Mouse (Mus musculus): ENCODE measurements around the gene Gss. TPM values are rescaled to one million over a fixed set of nuclear protein-coding genes. Genes with fewer than 3 reads are reported as not detected.

Gss gene
- polyA plus RNA-seq, 1 experiment from 2014 or later = 22.0 TPM

GRCm38 (mm10) chr2:155537761-155538462 is 54.7 kb downstream of the Gss start:
- TF ChIP-seq CTCF (IDR thresholded peaks at IDR 0.05; ENCODE audit: low read depth) = no peak
- no peak for ATAC-seq (ENCODE audit: insufficient read depth)
- no peak for DNase-seq
- no peak overlapping the region for H3K9ac ChIP-seq
- no peaks in the 10 kb centered on the region for H3K4me1 ChIP-seq (ENCODE audit: insufficient read depth)
- no peak overlapping the region for H3K4me3 ChIP-seq (ENCODE audit: low read depth, low read length)
- WGBS = 64% methylated on average over 5 of the region's 5 CpGs
- no peaks in the 10 kb centered on the region for H3K36me3 ChIP-seq (ENCODE audit: insufficient read depth)
- H3K27ac ChIP-seq (ENCODE audit: low read depth) = no peak overlapping the region
- no peak overlapping the region for H3K4me2 ChIP-seq
- no peaks in the 10 kb centered on the region for H3K9me3 ChIP-seq (ENCODE audit: low read depth, low read length)
- no peaks in the 10 kb centered on the region for H3K27me3 ChIP-seq (ENCODE audit: insufficient read depth, low read length)

DNA sequence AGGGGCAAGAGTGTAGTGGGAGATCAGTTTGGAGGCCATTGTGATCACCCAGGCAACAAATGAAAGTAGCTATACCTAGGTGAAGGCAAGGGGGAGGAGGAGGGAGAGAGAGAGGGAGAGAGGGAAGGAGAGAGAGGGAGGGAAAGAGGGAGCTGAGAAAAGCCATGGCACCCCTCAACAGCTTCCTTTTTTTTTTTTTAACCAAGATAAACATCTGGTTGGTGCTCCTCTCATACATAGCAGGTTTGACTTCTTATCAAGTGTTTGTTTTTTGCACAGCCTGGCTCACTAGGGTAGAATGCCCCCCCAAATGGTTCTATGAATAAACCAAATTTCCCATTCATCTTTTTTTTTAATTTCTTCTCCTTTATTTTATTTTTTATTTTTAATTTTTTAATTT is 56.3 kb downstream of the Gss start:
- no peak for ATAC-seq (ENCODE audit: insufficient read depth)
- no peaks in the 10 kb centered on the region for H3K9me3 ChIP-seq (ENCODE audit: low read depth, low read length)
- DNase-seq = no peak
- H3K9ac ChIP-seq = no peak overlapping the region
- no peak overlapping the region for H3K27ac ChIP-seq (ENCODE audit: low read depth)
- H3K4me3 ChIP-seq (ENCODE audit: low read depth, low read length) = no peak overlapping the region
- no peak overlapping the region for H3K4me2 ChIP-seq
- TF ChIP-seq CTCF (IDR thresholded peaks at IDR 0.05; ENCODE audit: low read depth) = no peak
- H3K4me1 ChIP-seq (ENCODE audit: insufficient read depth) = no peaks in the 10 kb centered on the region
- no peaks in the 10 kb centered on the region for H3K27me3 ChIP-seq (ENCODE audit: insufficient read depth, low read length)
- no peaks in the 10 kb centered on the region for H3K36me3 ChIP-seq (ENCODE audit: insufficient read depth)

DNA sequence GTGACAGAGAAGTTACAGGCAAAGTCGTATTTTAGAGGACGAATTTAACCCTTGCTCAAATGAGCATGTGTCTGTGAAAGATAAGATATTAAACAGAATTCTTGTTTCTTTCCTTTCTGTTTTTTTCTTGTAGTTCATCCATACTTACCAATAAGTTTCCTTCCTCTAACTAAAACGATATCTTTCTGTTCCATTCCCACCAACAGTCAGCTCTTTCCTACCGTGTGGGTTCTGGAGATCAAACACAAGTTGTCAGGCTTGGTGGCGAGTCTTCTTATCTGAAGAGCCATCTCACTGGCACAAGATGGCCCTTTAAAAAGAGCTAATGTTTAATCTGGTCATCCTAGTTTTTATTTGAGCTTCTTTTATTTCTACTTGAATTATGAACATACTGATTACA is 65.2 kb downstream of the Gss start:
- no peak for TF ChIP-seq CTCF (IDR thresholded peaks at IDR 0.05; ENCODE audit: low read depth)
- H3K4me2 ChIP-seq = no peak overlapping the region
- no peak for DNase-seq
- 44% methylated on average over 5 of the region's 5 CpGs for WGBS
- no peaks in the 10 kb centered on the region for H3K36me3 ChIP-seq (ENCODE audit: insufficient read depth)
- H3K9me3 ChIP-seq (ENCODE audit: low read depth, low read length) = no peaks in the 10 kb centered on the region
- ATAC-seq (ENCODE audit: insufficient read depth) = no peak
- no peak overlapping the region for H3K9ac ChIP-seq
- H3K27ac ChIP-seq (ENCODE audit: low read depth) = no peak overlapping the region
- H3K4me3 ChIP-seq (ENCODE audit: low read depth, low read length) = no peak overlapping the region
- no peaks in the 10 kb centered on the region for H3K4me1 ChIP-seq (ENCODE audit: insufficient read depth)
- no peaks in the 10 kb centered on the region for H3K27me3 ChIP-seq (ENCODE audit: insufficient read depth, low read length)

DNA sequence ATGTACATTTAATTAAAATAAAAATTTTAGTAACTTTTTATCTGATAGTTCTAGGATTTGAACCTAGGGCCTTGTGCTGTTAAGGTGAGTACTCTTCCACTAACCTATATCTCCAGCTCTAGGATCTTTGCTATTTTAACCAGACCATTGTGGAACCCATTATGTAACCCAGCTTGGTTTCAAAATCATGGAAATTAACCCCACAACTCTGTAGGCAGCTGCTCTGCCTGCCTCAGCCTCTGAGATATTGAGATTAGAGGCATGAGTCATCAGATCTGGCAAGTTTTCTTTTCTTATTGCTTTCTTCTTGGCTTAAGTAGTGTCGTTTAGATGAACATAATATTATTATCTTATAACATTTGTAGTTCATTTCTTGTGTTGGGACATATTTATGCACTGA is 68.2 kb downstream of the Gss start:
- Histone ChIP-seq H3K27me3 (ENCODE audit: insufficient read depth, low read length) (no peaks in the 10 kb centered on the region), H3K36me3 (ENCODE audit: insufficient read depth) (no peaks in the 10 kb centered on the region), H3K4me3 (ENCODE audit: low read depth, low read length) (no peak overlapping the region), H3K4me2 (no peak overlapping the region), H3K4me1 (ENCODE audit: insufficient read depth) (no peaks in the 10 kb centered on the region), H3K9me3 (ENCODE audit: low read depth, low read length) (no peaks in the 10 kb centered on the region), H3K27ac (ENCODE audit: low read depth) (no peak overlapping the region), H3K9ac (no peak overlapping the region)
- ATAC-seq (ENCODE audit: insufficient read depth) (no peak), DNase-seq (no peak)
- no peak for TF ChIP-seq CTCF (IDR thresholded peaks at IDR 0.05; ENCODE audit: low read depth)
- 36% methylated on average over 1 of the region's 1 CpGs for WGBS

- no peak overlapping the region for H3K9ac ChIP-seq
- H3K4me1 ChIP-seq (ENCODE audit: insufficient read depth) = 0 out of 2 replicates have a peak, but pooled peaks cover 3% of the 10 kb centered on the region
- DNase-seq = no peak
- no peaks in the 10 kb centered on the region for H3K27me3 ChIP-seq (ENCODE audit: insufficient read depth, low read length)
- WGBS = 47% methylated on average over 5 of the region's 5 CpGs
- ATAC-seq (ENCODE audit: insufficient read depth) = no peak
- TF ChIP-seq CTCF (IDR thresholded peaks at IDR 0.05; ENCODE audit: low read depth) = no peak
- no peaks in the 10 kb centered on the region for H3K9me3 ChIP-seq (ENCODE audit: low read depth, low read length)
- no peak overlapping the region for H3K27ac ChIP-seq (ENCODE audit: low read depth)
- H3K4me2 ChIP-seq = no peak overlapping the region
- H3K4me3 ChIP-seq (ENCODE audit: low read depth, low read length) = no peak overlapping the region
- H3K36me3 ChIP-seq (ENCODE audit: insufficient read depth) = no peaks in the 10 kb centered on the region
Measured at GRCm38 (mm10) chr2:155523706-155524105, 68.9 kb downstream of the Gss start.

DNA sequence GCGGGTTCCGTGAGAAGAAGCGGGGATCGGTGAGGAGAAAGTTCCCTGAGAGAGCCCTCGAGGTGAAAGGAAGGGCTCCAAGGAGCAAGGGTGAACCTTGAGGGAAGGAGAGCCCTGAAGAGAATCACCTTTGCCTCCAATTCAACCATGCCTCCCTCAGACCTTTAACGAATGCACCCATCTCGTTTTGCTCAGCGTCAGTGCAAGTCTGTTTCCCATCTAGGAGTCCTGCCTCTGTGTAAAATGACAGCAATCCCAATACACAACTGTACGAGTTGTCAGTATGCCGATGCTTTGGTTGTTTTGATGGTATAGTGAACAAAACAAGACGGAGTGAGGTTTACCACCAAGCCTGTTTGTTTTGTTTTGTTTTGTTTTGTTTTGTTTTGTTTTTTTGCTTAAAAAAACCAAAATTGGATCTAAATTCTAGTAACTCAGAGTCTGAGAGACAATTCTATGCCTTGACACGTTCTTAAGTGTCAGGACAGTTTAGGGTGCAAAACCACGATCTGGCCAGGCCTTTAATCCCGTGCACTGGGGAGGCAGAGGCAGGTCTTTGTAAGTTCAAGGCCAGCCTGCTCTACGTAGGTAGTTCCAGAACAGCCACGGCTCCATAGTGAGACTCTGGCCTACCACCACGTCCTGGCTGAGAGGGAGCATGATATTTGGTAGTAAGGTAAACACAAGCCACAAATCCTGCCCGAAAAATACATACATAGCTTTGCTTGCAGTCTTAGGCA is 73.9 kb downstream of the Gss start:
- peak overlapping the region; percentile 84 for H3K4me2 ChIP-seq
- peak overlapping the region; percentile 70 for H3K4me3 ChIP-seq (ENCODE audit: low read depth, low read length)
- H3K9me3 ChIP-seq (ENCODE audit: low read depth, low read length) = no peaks in the 10 kb centered on the region
- no peak overlapping the region for H3K27ac ChIP-seq (ENCODE audit: low read depth)
- peaks cover 5% of the 10 kb centered on the region; the same call in 1 of the 2 replicates for H3K27me3 ChIP-seq (ENCODE audit: insufficient read depth, low read length)
- DNase-seq = peak; percentile 12
- ATAC-seq (ENCODE audit: insufficient read depth) = no peak
- 0 out of 2 replicates have a peak, but pooled peaks cover 5% of the 10 kb centered on the region for H3K4me1 ChIP-seq (ENCODE audit: insufficient read depth)
- TF ChIP-seq CTCF (IDR thresholded peaks at IDR 0.05; ENCODE audit: low read depth) = no peak
- H3K36me3 ChIP-seq (ENCODE audit: insufficient read depth) = no peaks in the 10 kb centered on the region
- 25% methylated on average over 18 of the region's 18 CpGs for WGBS
- peak overlapping the region; percentile 63 for H3K9ac ChIP-seq
